Mouse (Mus musculus) cerebellum, adult 2 months (tissue): ENCODE measurements around the gene Schip1.

Experiments
- CTCF ChIP-seq: fragments of 200-500 bp; IDR thresholded peaks from 2 replicates; pipeline ENCODE4 v1.5.1; 2011; ENCODE audit warnings: low read depth, mild to moderate bottlenecking, control low read depth, low read length, moderate library complexity, borderline replicate concordance; ENCODE audit not compliant: insufficient read depth
- POLR2A ChIP-seq: fragments of 200-500 bp; IDR thresholded peaks from 2 replicates; pipeline ENCODE4 v1.6.1; 2011; ENCODE audit warnings: low read length, control low read depth, borderline replicate concordance; ENCODE audit not compliant: insufficient read depth

- TF ChIP-seq CTCF (no peak), POLR2A (no peak)
Measured at GRCm38 (mm10) chr3:68239887-68240286, 175.3 kb downstream of the Schip1 start.
